Mouse (Mus musculus) MEL (cell line): Measurements from ENCODE around the gene Sell. TPM values are rescaled to one million over a fixed set of nuclear protein-coding genes. Genes with fewer than 3 reads are reported as not detected.
A peak's percentile ranks its signal among the peaks of the same experiment; 100 is the strongest.

ENCODE experiments used
- DNase-seq: peaks from one replicate; pipeline ENCODE4 v3.0.0; 2011; ENCODE audit warnings: low read depth, low spot score
- H3K27ac ChIP-seq: 2 replicates; pipeline ENCODE4 v1.5.1; 2012; ENCODE audit warnings: low read depth, mild to moderate bottlenecking, control low read depth, low read length, moderate library complexity; ENCODE audit not compliant: control insufficient read depth
- H3K27me3 ChIP-seq, 2 experiments: fragments of 150-350 bp in 1 of 2; sonication (generic) in 1 of 2; 2 replicates each; pipeline ENCODE4 v1.6.1; 2012; ENCODE audit warnings: low read length in 2 of 2, mild to moderate bottlenecking in 2 of 2, improper control_type of control experiment in 1 of 2, moderate library complexity in 1 of 2; ENCODE audit not compliant: insufficient read depth in 2 of 2, control insufficient read depth in 1 of 2
- H3K36me3 ChIP-seq, 2 experiments: 2 replicates each; pipeline ENCODE4 v1.6.1; 2012 to 2014; ENCODE audit warnings: low read length in 2 of 2, improper control_type of control experiment in 1 of 2, inconsistent platforms in 1 of 2, mild to moderate bottlenecking in 1 of 2; ENCODE audit not compliant: insufficient read depth in 2 of 2, control insufficient read depth in 1 of 2
- H3K4me1 ChIP-seq, 2 experiments: fragments of 150-350 bp in 1 of 2; sonication (generic) in 1 of 2; 2 replicates each; pipeline ENCODE4 v1.6.1; 2012; ENCODE audit warnings: low read length in 2 of 2, improper control_type of control experiment in 1 of 2, mild to moderate bottlenecking in 1 of 2; ENCODE audit not compliant: insufficient read depth in 2 of 2, control insufficient read depth in 1 of 2
- H3K4me3 ChIP-seq, 2 experiments: fragments of 150-350 bp in 1 of 2; sonication (generic) in 1 of 2; 2 replicates each; pipeline ENCODE4 v1.5.1; 2012; ENCODE audit warnings: low read depth in 2 of 2, low read length in 2 of 2, mild to moderate bottlenecking in 2 of 2, moderate library complexity in 2 of 2, control low read depth in 1 of 2, improper control_type of control experiment in 1 of 2; ENCODE audit not compliant: control insufficient read depth in 1 of 2, insufficient read depth in 1 of 2
- H3K79me2 ChIP-seq: 2 replicates; pipeline ENCODE4 v1.6.1; 2012; ENCODE audit warnings: mild to moderate bottlenecking, low read length, moderate library complexity; ENCODE audit not compliant: control insufficient read depth, poor library complexity, insufficient read depth
- H3K9ac ChIP-seq: 2 replicates; pipeline ENCODE4 v1.6.1; 2012; ENCODE audit warnings: low read depth, mild to moderate bottlenecking, control low read depth, low read length, moderate library complexity; ENCODE audit not compliant: control insufficient read depth, poor library complexity, severe bottlenecking
- H3K9me3 ChIP-seq: fragments of 150-350 bp; sonication (generic); replicated peaks from 2 replicates; pipeline ENCODE4 v1.6.1; 2012; ENCODE audit warnings: mild to moderate bottlenecking, low read length, improper control_type of control experiment, moderate library complexity; ENCODE audit not compliant: insufficient read depth
- CTCF ChIP-seq, 3 experiments: IDR thresholded peaks in 2 of 3; conservative IDR thresholded peaks in 1 of 3; 2 replicates each; pipeline ENCODE4 v1.5.1; 2011 to 2012; ENCODE audit warnings: low read length in 3 of 3, low read depth in 2 of 3, mild to moderate bottlenecking in 2 of 3, improper control_type of control experiment in 1 of 3, inconsistent platforms in 1 of 3, mixed read lengths in 1 of 3, moderate library complexity in 1 of 3; ENCODE audit not compliant: control insufficient read depth in 1 of 3, insufficient read depth in 1 of 3, poor library complexity in 1 of 3, severe bottlenecking in 1 of 3
- ETS1 ChIP-seq: IDR thresholded peaks from 2 replicates; pipeline ENCODE4 v1.6.1; 2012; ENCODE audit warnings: low read depth, mild to moderate bottlenecking, inconsistent platforms, low read length, improper control_type of control experiment, moderate library complexity
- GATA1 ChIP-seq: IDR thresholded peaks from 2 replicates; pipeline ENCODE4 v1.6.1; 2011; ENCODE audit warnings: low read depth, low read length, improper control_type of control experiment
- KAT2A ChIP-seq: conservative IDR thresholded peaks from 2 replicates; pipeline ENCODE4 v1.6.1; 2012; ENCODE audit warnings: low read depth, low read length, improper control_type of control experiment, inconsistent platforms
- MXI1 ChIP-seq: IDR thresholded peaks from 2 replicates; pipeline ENCODE4 v1.6.1; 2011; ENCODE audit warnings: mild to moderate bottlenecking, low read depth, low read length, improper control_type of control experiment
- MYB ChIP-seq: IDR thresholded peaks from 2 replicates; pipeline ENCODE4 v1.6.1; 2011; ENCODE audit warnings: mild to moderate bottlenecking, low read depth, low read length, improper control_type of control experiment
- NELFE ChIP-seq: IDR thresholded peaks from 2 replicates; pipeline ENCODE4 v1.6.1; 2011; ENCODE audit warnings: low read depth, low read length, improper control_type of control experiment
- SIN3A ChIP-seq: IDR thresholded peaks from 2 replicates; pipeline ENCODE4 v1.6.1; 2012; ENCODE audit warnings: low read length, improper control_type of control experiment, inconsistent platforms
- USF2 ChIP-seq, 2 experiments: IDR thresholded peaks; 2 replicates each; pipeline ENCODE4 v1.6.1; 2011 to 2012; ENCODE audit warnings: improper control_type of control experiment in 2 of 2, low read length in 2 of 2, borderline replicate concordance in 1 of 2, inconsistent platforms in 1 of 2, low read depth in 1 of 2, mild to moderate bottlenecking in 1 of 2; ENCODE audit not compliant: insufficient read depth in 1 of 2
- ZC3H11A ChIP-seq: IDR thresholded peaks from 2 replicates; pipeline ENCODE4 v1.6.1; 2012; ENCODE audit warnings: low read depth, mild to moderate bottlenecking, inconsistent platforms, low read length, improper control_type of control experiment
- ZKSCAN1 ChIP-seq: IDR thresholded peaks from 2 replicates; pipeline ENCODE4 v1.6.1; 2012; ENCODE audit warnings: low read depth, mild to moderate bottlenecking, inconsistent platforms, low read length, improper control_type of control experiment, moderate library complexity
- ZMIZ1 ChIP-seq: IDR thresholded peaks from 2 replicates; pipeline ENCODE4 v1.6.1; 2012; ENCODE audit warnings: low read depth, mild to moderate bottlenecking, inconsistent platforms, low read length, improper control_type of control experiment, moderate library complexity
- polyA plus RNA-seq, 2 experiments: library from polyadenylated mRNA; stranded (reverse) in 1 of 2; unstranded in 1 of 2; fragments of >175 nt in 1 of 2; fragments of >200 nt in 1 of 2; gene quantifications; 2 replicates each; pipeline versions ENCODE4 v1.2.1 to v1.2.4; 2012; ENCODE audit warnings: low replicate concordance in 2 of 2, low read depth in 1 of 2; ENCODE audit not compliant: insufficient read length in 2 of 2, insufficient read depth in 1 of 2, missing spikeins in 1 of 2
- total RNA-seq: library from RNA; depleted of rRNA; stranded (reverse); fragments of 300-350 nt; gene quantifications from 2 replicates; pipeline ENCODE4 v1.2.3, GENCODE M21; 2012

Sell gene
- total and polyA plus RNA-seq, 3 experiments: 0.04 TPM; not detected in 2

DNA sequence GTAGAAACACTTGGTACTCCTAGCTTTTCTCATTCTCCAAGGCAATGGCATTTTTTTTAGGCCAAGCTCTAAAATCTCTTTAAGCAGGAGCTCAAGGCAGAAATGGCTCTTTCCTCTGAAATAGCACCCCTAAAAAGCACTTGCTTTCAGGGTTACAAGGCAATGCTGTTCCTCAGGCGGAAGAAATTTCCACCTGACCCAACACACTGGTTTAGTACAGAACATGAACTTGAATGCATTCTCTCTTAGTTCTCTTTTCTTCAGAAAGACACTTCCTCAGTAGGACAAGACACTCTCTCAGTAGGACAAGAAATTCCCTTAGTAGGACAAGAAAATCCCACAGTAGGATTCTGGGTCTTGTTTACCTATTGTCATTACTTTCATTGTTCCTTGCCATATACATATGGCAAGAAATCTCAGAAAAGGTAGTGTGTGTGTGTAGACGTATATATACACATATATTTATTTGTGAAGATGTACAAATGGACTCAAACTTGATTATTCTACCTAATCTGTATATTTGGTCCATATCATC lies 12.9 kb downstream of the Sell start:
- TF ChIP-seq ZKSCAN1: peak; percentile 72
- no peak for TF ChIP-seq NELFE
- Histone ChIP-seq H3K4me1 (peaks cover 11 to 15% of the 10 kb centered on the region in 2 experiments), H3K79me2 (no peaks in the 10 kb centered on the region), H3K27ac (no peak overlapping the region), H3K4me3 (no peak overlapping the region), H3K9ac (no peak overlapping the region), H3K27me3 (no peaks in the 10 kb centered on the region), H3K9me3 (no peaks in the 10 kb centered on the region), H3K36me3 (peaks cover 0 to 9% of the 10 kb centered on the region in 2 experiments; a peak in 2 of 4 replicates)
- DNase-seq: no peak

DNA sequence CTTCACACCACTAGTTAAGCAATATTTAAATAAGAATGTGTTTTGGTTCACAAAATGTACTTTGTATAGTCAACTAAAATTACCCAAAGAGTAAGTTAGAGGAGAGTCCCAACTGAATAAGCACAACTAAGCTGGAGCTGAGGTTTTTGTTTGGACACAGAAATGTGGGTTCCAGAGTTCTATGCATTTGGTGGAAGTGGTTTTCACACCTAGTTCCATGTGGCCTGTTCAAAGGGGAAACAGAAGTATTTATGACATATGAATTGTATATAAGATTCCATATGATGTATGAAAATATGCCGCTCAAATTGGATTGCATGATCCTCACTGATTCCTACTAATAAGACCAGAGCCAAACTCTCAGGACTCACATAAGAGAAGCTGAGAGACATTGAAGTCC lies 13.6 kb downstream of the Sell start:
- Histone ChIP-seq H3K4me3 (no peak overlapping the region), H3K27me3 (no peaks in the 10 kb centered on the region), H3K9me3 (no peaks in the 10 kb centered on the region), H3K36me3 (peaks cover 0 to 9% of the 10 kb centered on the region in 2 experiments; a peak in 2 of 4 replicates), H3K79me2 (no peaks in the 10 kb centered on the region), H3K9ac (no peak overlapping the region), H3K27ac (no peak overlapping the region), H3K4me1 (peaks cover 11 to 15% of the 10 kb centered on the region in 2 experiments)
- TF ChIP-seq SIN3A (no peak), ZC3H11A (no peak), GATA1 (no peak), ETS1 (no peak), MXI1 (no peak), KAT2A (no peak)
- no peak for DNase-seq

DNA sequence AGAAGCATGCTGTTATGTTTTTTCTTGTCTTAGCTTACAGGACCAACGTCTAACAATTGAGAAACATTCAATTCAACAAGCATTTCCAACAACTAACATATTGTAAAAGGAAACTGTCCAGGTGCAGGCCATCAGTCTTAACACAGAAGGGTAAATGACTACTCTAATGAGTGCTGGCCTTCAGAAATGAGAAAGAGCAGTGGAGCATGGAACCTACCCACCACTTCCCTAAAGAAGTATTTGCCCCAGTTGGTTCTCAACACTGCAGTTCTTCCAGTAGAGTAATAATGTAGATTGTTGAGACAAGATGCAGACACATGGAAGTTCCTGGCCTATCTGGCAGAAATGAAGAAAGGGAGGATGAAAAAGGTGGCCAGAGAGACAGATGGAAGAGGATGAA lies 14.7 kb downstream of the Sell start:
- Histone ChIP-seq H3K27ac (no peak overlapping the region), H3K9me3 (no peaks in the 10 kb centered on the region), H3K4me1 (peaks cover 11 to 15% of the 10 kb centered on the region in 2 experiments), H3K27me3 (peaks cover 3 to 4% of the 10 kb centered on the region in 2 experiments; a peak in 1 of 4 replicates), H3K79me2 (no peaks in the 10 kb centered on the region), H3K36me3 (peaks cover 0 to 9% of the 10 kb centered on the region in 2 experiments; a peak in 2 of 4 replicates), H3K4me3 (no peak overlapping the region), H3K9ac (no peak overlapping the region)
- TF ChIP-seq MYB: no peak
- no peak for TF ChIP-seq USF2 (IDR thresholded peaks at IDR 0.05; ENCODE audit: borderline replicate concordance in 1 of 2, insufficient read depth in 1 of 2, low read depth in 1 of 2, low read length in 2 of 2)
- no peak for TF ChIP-seq CTCF (IDR thresholded peaks at IDR 0.05 in 2 of 3, conservative IDR thresholded peaks at IDR 0.05 in 1 of 3; ENCODE audit: control insufficient read depth in 1 of 3, insufficient read depth in 1 of 3, low read depth in 2 of 3, low read length in 3 of 3, poor library complexity in 1 of 3, severe bottlenecking in 1 of 3)
- no peak for TF ChIP-seq ZMIZ1
- TF ChIP-seq, all 39 proteins: peak for 0
- no peak for DNase-seq
